Mouse (Mus musculus) embryonic facial prominence, embryonic 15.5 days (tissue): ENCODE measurements around the gene Kansl2. TPM values are rescaled to one million over a fixed set of nuclear protein-coding genes. Genes with fewer than 3 reads are reported as not detected.

ENCODE experiments used
- ATAC-seq: fragments of 200-750 bp; cut with Nextera tagmentation; 2 replicates; pipeline ENCODE4 v1.8.0; 2017; ENCODE audit warnings: low read depth, moderate TSS enrichment; ENCODE audit not compliant: insufficient number of reproducible peaks, low FRiP score, low TSS enrichment
- H3K27ac ChIP-seq: fragments of 300-500 bp; sonication (generic); replicated peaks from 2 replicates; pipeline ENCODE4 v1.5.1; 2015; ENCODE audit warnings: mild to moderate bottlenecking, inconsistent platforms
- H3K27me3 ChIP-seq: fragments of 300-500 bp; sonication (generic); 2 replicates; pipeline ENCODE4 v1.6.1; 2015; ENCODE audit warnings: inconsistent platforms
- H3K36me3 ChIP-seq: fragments of 300-500 bp; sonication (generic); 2 replicates; pipeline ENCODE4 v1.6.1; 2015; ENCODE audit warnings: mild to moderate bottlenecking, inconsistent platforms
- H3K4me1 ChIP-seq: fragments of 300-500 bp; sonication (generic); 2 replicates; pipeline ENCODE4 v1.6.1; 2015; ENCODE audit warnings: inconsistent platforms
- H3K4me2 ChIP-seq: fragments of 300-500 bp; sonication (generic); replicated peaks from 2 replicates; pipeline ENCODE4 v1.6.1; 2015; ENCODE audit warnings: mild to moderate bottlenecking, inconsistent platforms
- H3K4me3 ChIP-seq: fragments of 300-500 bp; sonication (generic); replicated peaks from 2 replicates; pipeline ENCODE4 v1.5.1; 2015; ENCODE audit warnings: mild to moderate bottlenecking, inconsistent platforms
- H3K9ac ChIP-seq: fragments of 300-500 bp; sonication (generic); 2 replicates; pipeline ENCODE4 v1.6.1; 2015; ENCODE audit warnings: inconsistent platforms
- H3K9me3 ChIP-seq: fragments of 300-500 bp; sonication (generic); replicated peaks from 2 replicates; pipeline ENCODE4 v1.6.1; 2016; ENCODE audit warnings: inconsistent platforms
- whole genome bisulfite sequencing: fragments of 180-500 bp; shearing (Covaris S2); methylation state at CpG from one replicate; pipeline ENCODE4 v1.1.7; 2015; 5-methylcytosine and 5-hydroxymethylcytosine counted together
- polyA plus RNA-seq: library from polyadenylated mRNA; unstranded; fragments of >200 nt; fragmentation: Nextera tagmentation; extraction: Ambion mirVana; gene quantifications from 2 replicates; pipeline ENCODE4 v1.2.1, GENCODE M21; 2015

The Kansl2 gene
- polyA plus RNA-seq, 1 experiment from 2014 or later = 101 TPM

- H3K9ac ChIP-seq = peak overlapping the region; percentile 92
Measured at GRCm38 (mm10) chr15:98567278-98568134, 33.4 kb upstream of the Kansl2 start.

GRCm38 (mm10) chr15:98566973-98567277 lies 32.9 kb upstream of the Kansl2 start:
- peaks cover 23% of the 10 kb centered on the region for H3K4me1 ChIP-seq
- no peaks in the 10 kb centered on the region for H3K27me3 ChIP-seq
- peak overlapping the region; percentile 74 for H3K4me3 ChIP-seq
- no peak for ATAC-seq
- H3K4me2 ChIP-seq = peak overlapping the region; percentile 80
- H3K9ac ChIP-seq = peak overlapping the region; percentile 80
- H3K9me3 ChIP-seq = no peaks in the 10 kb centered on the region
- 0% methylated on average over 15 of the region's 15 CpGs for WGBS
- H3K27ac ChIP-seq = peak overlapping the region; percentile 95
- peaks cover 11% of the 10 kb centered on the region; the same call in 1 of the 2 replicates for H3K36me3 ChIP-seq

More at GRCm38 (mm10) chr15:98567278-98568134, 33.4 kb upstream of the Kansl2 start:
- H3K9me3 ChIP-seq = no peaks in the 10 kb centered on the region
- H3K4me3 ChIP-seq = peak overlapping the region; percentile 74
- H3K4me2 ChIP-seq = peak overlapping the region; percentile 80
- H3K27ac ChIP-seq = peak overlapping the region; percentile 97
- H3K36me3 ChIP-seq = peaks cover 11% of the 10 kb centered on the region; the same call in 1 of the 2 replicates
- no peaks in the 10 kb centered on the region for H3K27me3 ChIP-seq
- under 1% methylated on average over 88 of the region's 88 CpGs for WGBS
- H3K4me1 ChIP-seq = peaks cover 23% of the 10 kb centered on the region
- peak; percentile 97 for ATAC-seq

DNA sequence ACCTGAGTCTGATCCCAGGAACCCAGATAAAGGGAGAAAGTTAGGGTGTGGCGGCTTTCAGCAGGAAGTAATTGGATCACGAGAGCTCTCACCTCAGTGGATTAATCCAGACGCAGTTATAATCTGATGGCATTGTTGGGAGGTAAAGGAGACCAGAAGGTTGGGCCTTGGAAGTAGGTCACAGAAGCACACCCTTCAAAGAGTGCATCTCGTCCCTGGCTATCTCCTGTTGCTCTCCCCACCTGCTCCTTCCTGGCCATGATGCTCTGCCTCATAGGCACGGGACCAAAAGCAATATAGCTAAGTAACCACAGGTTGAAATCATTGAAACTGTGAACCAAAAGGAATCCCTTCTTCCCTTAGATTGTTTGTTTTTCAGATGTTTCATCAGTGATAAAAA lies 23.1 kb upstream of the Kansl2 start:
- Histone ChIP-seq H3K36me3 (peaks cover 51% of the 10 kb centered on the region), H3K4me2 (no peak overlapping the region), H3K27me3 (no peaks in the 10 kb centered on the region), H3K27ac (no peak overlapping the region), H3K4me3 (no peak overlapping the region), H3K4me1 (no peaks in the 10 kb centered on the region), H3K9ac (no peak overlapping the region), H3K9me3 (no peaks in the 10 kb centered on the region)
- no peak for ATAC-seq
- 90% methylated on average over 5 of the region's 5 CpGs for WGBS

DNA sequence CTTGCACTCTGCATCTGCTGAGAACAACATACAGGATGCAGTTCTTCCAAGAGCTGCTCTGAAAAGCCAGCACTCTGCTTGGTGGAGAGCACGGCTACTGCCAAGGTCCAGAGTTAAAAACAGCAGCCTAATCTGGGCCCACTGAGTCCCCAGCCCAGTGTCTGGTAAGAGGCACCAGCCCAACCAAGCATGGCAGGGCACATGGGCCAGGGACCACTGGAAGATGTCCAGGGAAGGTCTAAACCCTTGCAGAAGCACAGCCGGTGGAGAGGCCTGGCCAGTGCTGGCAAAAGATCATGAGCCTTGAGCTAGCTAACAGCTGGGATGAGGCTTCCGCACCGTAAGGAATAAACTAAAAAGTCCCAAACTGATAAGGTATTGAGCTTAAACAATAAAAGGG lies 21.8 kb upstream of the Kansl2 start:
- Histone ChIP-seq H3K9me3 (no peaks in the 10 kb centered on the region), H3K4me1 (no peaks in the 10 kb centered on the region), H3K4me3 (no peak overlapping the region), H3K4me2 (no peak overlapping the region), H3K27me3 (no peaks in the 10 kb centered on the region), H3K9ac (no peak overlapping the region), H3K27ac (no peak overlapping the region), H3K36me3 (peaks cover 57% of the 10 kb centered on the region)
- ATAC-seq = no peak
- 93% methylated on average over 4 of the region's 4 CpGs for WGBS

- H3K27me3 ChIP-seq = no peaks in the 10 kb centered on the region
- H3K4me3 ChIP-seq = no peak overlapping the region
- H3K36me3 ChIP-seq = peaks cover 67% of the 10 kb centered on the region
- H3K4me2 ChIP-seq = no peak overlapping the region
- H3K27ac ChIP-seq = no peak overlapping the region
- no peak for ATAC-seq
- H3K4me1 ChIP-seq = no peaks in the 10 kb centered on the region
- H3K9me3 ChIP-seq = no peaks in the 10 kb centered on the region
- H3K9ac ChIP-seq = no peak overlapping the region
- 89% methylated on average over 2 of the region's 2 CpGs for WGBS
Measured at GRCm38 (mm10) chr15:98552758-98553157, 18.7 kb upstream of the Kansl2 start.

- WGBS = 93% methylated on average over 5 of the region's 5 CpGs
- Histone ChIP-seq H3K9me3 (no peaks in the 10 kb centered on the region), H3K27me3 (no peaks in the 10 kb centered on the region)
Measured at GRCm38 (mm10) chr15:98546843-98547242, 12.8 kb upstream of the Kansl2 start.

GRCm38 (mm10) chr15:98545151-98545550 lies 11.1 kb upstream of the Kansl2 start:
- peaks cover 83% of the 10 kb centered on the region for H3K36me3 ChIP-seq
- H3K4me2 ChIP-seq = no peak overlapping the region
- no peak overlapping the region for H3K27ac ChIP-seq
- no peak for ATAC-seq
- H3K9ac ChIP-seq = no peak overlapping the region
- H3K4me1 ChIP-seq = no peaks in the 10 kb centered on the region
- no peaks in the 10 kb centered on the region for H3K27me3 ChIP-seq
- H3K9me3 ChIP-seq = no peaks in the 10 kb centered on the region
- WGBS = 88% methylated on average over 3 of the region's 3 CpGs
- no peak overlapping the region for H3K4me3 ChIP-seq

More at GRCm38 (mm10) chr15:98546843-98547242, 12.8 kb upstream of the Kansl2 start:
- Histone ChIP-seq H3K4me2 (no peak overlapping the region), H3K36me3 (peaks cover 86% of the 10 kb centered on the region), H3K4me3 (no peak overlapping the region), H3K9ac (no peak overlapping the region), H3K4me1 (no peaks in the 10 kb centered on the region), H3K27ac (no peak overlapping the region)
- no peak for ATAC-seq

- ATAC-seq = no peak
- WGBS = 84% methylated on average over 4 of the region's 4 CpGs
- Histone ChIP-seq H3K9me3 (no peaks in the 10 kb centered on the region), H3K4me1 (no peaks in the 10 kb centered on the region), H3K9ac (no peak overlapping the region), H3K4me2 (no peak overlapping the region), H3K4me3 (no peak overlapping the region), H3K27ac (no peak overlapping the region), H3K36me3 (peaks cover 73% of the 10 kb centered on the region), H3K27me3 (no peaks in the 10 kb centered on the region)
Measured at GRCm38 (mm10) chr15:98543341-98543740, 9.3 kb upstream of the Kansl2 start.

GRCm38 (mm10) chr15:98541064-98541463 lies 7.0 kb upstream of the Kansl2 start:
- Histone ChIP-seq H3K9me3 (no peaks in the 10 kb centered on the region), H3K27me3 (no peaks in the 10 kb centered on the region), H3K27ac (no peak overlapping the region), H3K4me1 (0 out of 2 replicates have a peak, but pooled peaks cover 5% of the 10 kb centered on the region), H3K4me2 (no peak overlapping the region), H3K36me3 (peaks cover 53% of the 10 kb centered on the region), H3K4me3 (no peak overlapping the region), H3K9ac (no peak overlapping the region)
- ATAC-seq = no peak
- 83% methylated on average over 6 of the region's 6 CpGs for WGBS

GRCm38 (mm10) chr15:98537923-98538322 lies 3.9 kb upstream of the Kansl2 start:
- Histone ChIP-seq H3K9ac (no peak overlapping the region), H3K27me3 (no peaks in the 10 kb centered on the region), H3K4me2 (no peak overlapping the region), H3K27ac (no peak overlapping the region), H3K9me3 (no peaks in the 10 kb centered on the region), H3K36me3 (peaks cover 23% of the 10 kb centered on the region), H3K4me3 (no peak overlapping the region), H3K4me1 (peaks cover 6% of the 10 kb centered on the region)
- no peak for ATAC-seq
- 60% methylated on average over 4 of the region's 4 CpGs for WGBS

GRCm38 (mm10) chr15:98536828-98537510 lies 2.9 kb upstream of the Kansl2 start:
- ATAC-seq = no peak
- no peaks in the 10 kb centered on the region for H3K27me3 ChIP-seq

More at GRCm38 (mm10) chr15:98536828-98537510, 2.9 kb upstream of the Kansl2 start:
- Histone ChIP-seq H3K9me3 (no peaks in the 10 kb centered on the region), H3K4me3 (no peak overlapping the region), H3K4me2 (no peak overlapping the region), H3K4me1 (peaks cover 14% of the 10 kb centered on the region), H3K27ac (no peak overlapping the region), H3K9ac (no peak overlapping the region), H3K36me3 (peaks cover 18% of the 10 kb centered on the region)
- WGBS = 78% methylated on average over 8 of the region's 8 CpGs
